Mouse (Mus musculus): ENCODE results near the gene 4930519P11Rik. TPM values are rescaled to one million over a fixed set of nuclear protein-coding genes. Genes with fewer than 3 reads are reported as not detected.
A peak's percentile ranks its signal among the peaks of the same experiment; 100 is the strongest.

4930519P11Rik gene
- polyA plus RNA-seq, 1 experiment from 2014 or later: not detected

DNA sequence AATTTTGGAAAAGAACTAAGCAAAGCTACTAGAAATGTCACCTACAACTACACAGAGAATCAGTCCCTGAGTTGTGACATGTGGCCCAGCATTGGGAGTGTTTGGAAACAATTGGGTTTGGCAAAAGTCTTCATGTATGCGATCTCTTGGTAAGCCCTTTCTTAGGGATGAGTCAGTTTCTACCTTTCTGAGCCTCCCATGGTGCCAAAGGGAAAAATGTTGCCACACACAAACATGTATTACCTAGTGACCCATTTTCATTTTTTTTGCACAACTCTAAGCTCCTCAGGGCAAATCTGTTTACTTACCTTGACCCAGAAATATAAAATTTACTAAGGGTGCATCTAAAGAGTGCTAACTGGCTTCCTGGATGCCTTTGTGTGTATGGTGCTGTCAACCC is 6.3 kb downstream of the 4930519P11Rik start:
- Histone ChIP-seq H3K27ac (replicated peaks in 1 of 2; ENCODE audit: control insufficient read depth in 1 of 2, insufficient read depth in 1 of 2, low read depth in 2 of 2, low read length in 2 of 2) (no peak overlapping the region), H3K36me3 (ENCODE audit: control insufficient read depth, insufficient read depth, low read length) (no peaks in the 10 kb centered on the region), H3K4me2 (ENCODE audit: low read length) (no peak overlapping the region), H3K4me3 (ENCODE audit: control insufficient read depth in 1 of 2, insufficient read depth in 1 of 2, low read depth in 1 of 2, low read length in 2 of 2) (no peak overlapping the region), H3K9me3 (ENCODE audit: control insufficient read depth, low read length) (no peaks in the 10 kb centered on the region), H3K4me1 (ENCODE audit: control insufficient read depth in 2 of 2, insufficient read depth in 2 of 2, low read length in 2 of 2) (peaks cover 3 to 6% of the 10 kb centered on the region in 2 experiments; a peak in 3 of 4 replicates), H3K9ac (ENCODE audit: low read length) (no peak overlapping the region), H3K27me3 (ENCODE audit: control insufficient read depth, insufficient read depth, low read length) (no peaks in the 10 kb centered on the region)
- 59% methylated on average over 1 of the region's 1 CpGs for WGBS
- ATAC-seq (ENCODE audit: insufficient number of reproducible peaks, insufficient read depth, low FRiP score, low read depth): no peak

DNA sequence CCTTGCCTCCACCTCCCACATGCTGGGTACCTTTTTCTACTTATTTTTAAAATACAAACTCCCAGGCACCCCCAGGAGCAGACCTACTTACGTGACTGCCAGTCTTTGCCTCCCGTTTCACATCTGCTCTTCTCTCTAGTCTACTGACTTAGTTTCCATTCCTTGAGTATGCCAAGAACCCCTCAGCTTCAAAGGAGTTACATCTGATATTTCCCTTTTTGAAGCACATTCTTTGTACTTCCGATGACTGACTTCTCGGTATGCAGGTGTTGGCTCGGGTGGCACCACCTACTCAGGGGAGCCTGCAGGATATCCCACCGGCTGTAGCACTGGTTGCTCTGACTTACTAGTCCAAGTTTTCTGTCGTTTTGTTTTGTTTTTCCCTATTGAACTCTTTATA is 9.1 kb downstream of the 4930519P11Rik start:
- Histone ChIP-seq H3K4me2 (ENCODE audit: low read length) (peak overlapping the region; percentile 58), H3K27me3 (ENCODE audit: control insufficient read depth, insufficient read depth, low read length) (no peaks in the 10 kb centered on the region), H3K27ac (replicated peaks in 1 of 2; ENCODE audit: control insufficient read depth in 1 of 2, insufficient read depth in 1 of 2, low read depth in 2 of 2, low read length in 2 of 2) (peak overlapping the region in 1 of 2 experiments; percentile 24; a peak in 1 of 4 replicates), H3K4me3 (ENCODE audit: control insufficient read depth in 1 of 2, insufficient read depth in 1 of 2, low read depth in 1 of 2, low read length in 2 of 2) (peak overlapping the region; percentile 30 to 62; a peak in 3 of 4 replicates), H3K9ac (ENCODE audit: low read length) (peak overlapping the region; percentile 60), H3K4me1 (ENCODE audit: control insufficient read depth in 2 of 2, insufficient read depth in 2 of 2, low read length in 2 of 2) (peaks cover 3 to 10% of the 10 kb centered on the region in 2 experiments; a peak in 3 of 4 replicates), H3K9me3 (ENCODE audit: control insufficient read depth, low read length) (no peaks in the 10 kb centered on the region), H3K36me3 (ENCODE audit: control insufficient read depth, insufficient read depth, low read length) (no peaks in the 10 kb centered on the region)
- WGBS: 29% methylated on average over 7 of the region's 7 CpGs
- no peak for ATAC-seq (ENCODE audit: insufficient number of reproducible peaks, insufficient read depth, low FRiP score, low read depth)

DNA sequence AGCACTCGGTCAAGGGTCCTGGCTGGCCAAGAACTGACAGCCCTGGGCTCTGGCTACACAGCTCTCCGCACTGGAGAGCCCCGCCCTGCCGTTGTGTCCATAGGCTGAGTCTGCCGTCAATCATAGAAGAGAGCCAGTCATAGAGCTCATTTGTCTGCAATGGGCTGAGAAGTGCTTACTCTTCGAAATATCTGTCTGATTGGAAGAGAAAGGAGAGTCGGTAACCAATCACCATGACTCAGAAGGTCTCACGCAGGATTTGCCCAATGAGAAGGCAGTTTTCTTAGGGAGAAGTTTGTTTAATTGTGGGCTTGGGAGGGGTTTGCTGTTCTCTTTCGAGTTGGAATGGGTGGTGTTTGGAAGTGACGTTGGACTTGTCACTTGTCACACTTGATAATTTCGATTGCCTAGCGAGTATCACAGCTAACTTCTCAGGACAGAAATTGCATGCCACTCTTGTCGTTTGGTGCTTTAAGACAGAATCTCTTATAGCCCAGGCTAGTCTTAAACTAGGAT is 9.5 kb downstream of the 4930519P11Rik start, which contains the start of gene Pxmp4:
Pxmp4 (minus strand) TSS at position 71 of the 516 bp plus-strand sequence.
- Histone ChIP-seq H3K4me1 (ENCODE audit: control insufficient read depth in 2 of 2, insufficient read depth in 2 of 2, low read length in 2 of 2) (peaks cover 3 to 10% of the 10 kb centered on the region in 2 experiments; a peak in 3 of 4 replicates), H3K4me2 (ENCODE audit: low read length) (peak within 1 kb of the TSS; percentile 58), H3K27me3 (ENCODE audit: control insufficient read depth, insufficient read depth, low read length) (no peaks in the 10 kb centered on the region), H3K4me3 (ENCODE audit: control insufficient read depth in 1 of 2, insufficient read depth in 1 of 2, low read depth in 1 of 2, low read length in 2 of 2) (peak within 1 kb of the TSS; percentile 62 to 70), H3K27ac (replicated peaks in 1 of 2; ENCODE audit: control insufficient read depth in 1 of 2, insufficient read depth in 1 of 2, low read depth in 2 of 2, low read length in 2 of 2) (peak within 1 kb of the TSS; percentile 6 to 24; a peak in 2 of 4 replicates), H3K9ac (ENCODE audit: low read length) (peak within 1 kb of the TSS; percentile 75), H3K36me3 (ENCODE audit: control insufficient read depth, insufficient read depth, low read length) (no peaks in the 10 kb centered on the region), H3K9me3 (ENCODE audit: control insufficient read depth, low read length) (no peaks in the 10 kb centered on the region)
- ATAC-seq (ENCODE audit: insufficient number of reproducible peaks, insufficient read depth, low FRiP score, low read depth): peak; percentile 100
- under 1% methylated on average over 13 of the region's 13 CpGs for WGBS

DNA sequence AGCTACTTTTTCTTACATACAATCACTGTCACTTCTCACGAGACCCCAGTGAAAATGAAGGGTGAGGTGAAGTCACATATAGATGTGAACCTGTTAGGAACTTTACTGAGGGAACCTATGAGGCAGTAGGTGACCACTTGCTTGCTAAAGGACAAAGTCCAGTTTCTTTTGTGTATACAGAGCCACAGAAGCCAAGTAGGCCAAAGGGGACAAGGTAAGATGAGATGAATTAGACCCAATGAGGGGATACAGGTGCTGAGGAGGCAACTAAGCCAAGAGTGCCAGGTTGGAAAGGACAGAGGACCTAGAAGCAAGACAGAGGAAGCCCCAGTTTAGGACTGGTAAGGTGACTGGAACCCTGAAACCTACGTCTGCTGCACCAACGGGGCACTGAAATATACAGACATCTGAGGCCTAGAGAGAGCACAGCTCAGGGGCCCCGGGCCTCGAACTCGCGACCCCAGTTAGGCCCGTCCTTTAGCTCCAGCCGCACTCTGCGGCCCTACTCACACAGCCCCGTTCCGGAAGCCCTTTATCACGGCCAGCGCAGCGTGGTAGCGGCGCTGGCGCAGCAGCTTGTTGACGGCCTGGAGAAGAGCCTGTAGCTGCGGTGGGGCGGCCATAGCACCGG is 10.1 kb downstream of the 4930519P11Rik start:
- H3K4me3 ChIP-seq (ENCODE audit: control insufficient read depth in 1 of 2, insufficient read depth in 1 of 2, low read depth in 1 of 2, low read length in 2 of 2): peak overlapping the region; percentile 62 to 70
- WGBS: 10% methylated on average over 22 of the region's 22 CpGs
- H3K36me3 ChIP-seq (ENCODE audit: control insufficient read depth, insufficient read depth, low read length): no peaks in the 10 kb centered on the region
- H3K9ac ChIP-seq (ENCODE audit: low read length): peak overlapping the region; percentile 75
- peaks cover 3 to 10% of the 10 kb centered on the region in 2 experiments; a peak in 3 of 4 replicates for H3K4me1 ChIP-seq (ENCODE audit: control insufficient read depth in 2 of 2, insufficient read depth in 2 of 2, low read length in 2 of 2)
- no peaks in the 10 kb centered on the region for H3K27me3 ChIP-seq (ENCODE audit: control insufficient read depth, insufficient read depth, low read length)
- H3K27ac ChIP-seq (replicated peaks in 1 of 2; ENCODE audit: control insufficient read depth in 1 of 2, insufficient read depth in 1 of 2, low read depth in 2 of 2, low read length in 2 of 2): peak overlapping the region; percentile 6 to 15; a peak in 2 of 4 replicates
- H3K9me3 ChIP-seq (ENCODE audit: control insufficient read depth, low read length): no peaks in the 10 kb centered on the region
- peak overlapping the region; percentile 58 for H3K4me2 ChIP-seq (ENCODE audit: low read length)
- ATAC-seq (ENCODE audit: insufficient number of reproducible peaks, insufficient read depth, low FRiP score, low read depth): no peak

DNA sequence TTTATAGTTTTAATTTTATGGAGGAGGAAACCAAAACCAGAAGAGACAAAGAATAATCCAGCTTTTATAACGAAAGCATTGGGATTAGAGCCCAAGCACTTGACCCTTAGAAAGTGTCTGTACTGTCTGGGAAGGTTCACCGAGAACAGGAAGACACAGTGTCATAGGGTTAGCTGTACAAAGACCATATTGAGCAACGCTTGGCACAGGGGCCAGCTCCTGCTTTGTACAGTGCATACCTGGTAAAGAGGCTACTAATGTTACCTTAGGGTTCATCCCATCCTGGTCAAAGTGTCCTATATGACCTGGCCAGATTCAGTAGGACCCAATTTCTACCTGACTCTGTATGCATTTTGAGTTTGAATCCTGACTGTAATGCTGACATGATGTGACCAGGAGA is 11.9 kb downstream of the 4930519P11Rik start:
- WGBS: 73% methylated on average over 3 of the region's 3 CpGs
- no peak overlapping the region for H3K4me3 ChIP-seq (ENCODE audit: control insufficient read depth in 1 of 2, insufficient read depth in 1 of 2, low read depth in 1 of 2, low read length in 2 of 2)
- H3K9me3 ChIP-seq (ENCODE audit: control insufficient read depth, low read length): no peaks in the 10 kb centered on the region
- ATAC-seq (ENCODE audit: insufficient number of reproducible peaks, insufficient read depth, low FRiP score, low read depth): no peak
- H3K27me3 ChIP-seq (ENCODE audit: control insufficient read depth, insufficient read depth, low read length): no peaks in the 10 kb centered on the region
- no peak overlapping the region for H3K9ac ChIP-seq (ENCODE audit: low read length)
- no peak overlapping the region for H3K4me2 ChIP-seq (ENCODE audit: low read length)
- no peak overlapping the region for H3K27ac ChIP-seq (replicated peaks in 1 of 2; ENCODE audit: control insufficient read depth in 1 of 2, insufficient read depth in 1 of 2, low read depth in 2 of 2, low read length in 2 of 2)
- no peaks in the 10 kb centered on the region for H3K36me3 ChIP-seq (ENCODE audit: control insufficient read depth, insufficient read depth, low read length)
- H3K4me1 ChIP-seq (ENCODE audit: control insufficient read depth in 2 of 2, insufficient read depth in 2 of 2, low read length in 2 of 2): peaks cover 3 to 10% of the 10 kb centered on the region in 2 experiments; a peak in 3 of 4 replicates

DNA sequence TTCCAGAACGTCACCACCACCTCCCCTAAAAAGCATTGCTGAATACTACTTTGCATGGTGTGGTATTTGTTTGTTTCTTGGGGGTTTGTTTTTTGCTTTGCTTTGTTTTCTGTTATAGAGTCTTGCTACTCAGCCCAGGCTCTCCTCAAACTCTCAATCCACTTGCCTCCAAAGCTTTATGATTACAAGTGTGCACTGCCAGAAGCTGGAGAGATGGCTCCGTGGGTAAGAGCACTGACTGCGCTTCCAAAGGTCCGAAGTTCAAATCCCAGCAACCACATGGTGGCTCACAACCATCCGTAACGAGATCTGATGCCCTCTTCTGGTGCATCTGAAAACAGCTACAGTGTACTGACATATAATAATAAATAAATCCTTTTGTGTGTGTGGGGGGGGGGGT is 12.7 kb downstream of the 4930519P11Rik start:
- no peak overlapping the region for H3K9ac ChIP-seq (ENCODE audit: low read length)
- H3K4me2 ChIP-seq (ENCODE audit: low read length): no peak overlapping the region
- no peak for ATAC-seq (ENCODE audit: insufficient number of reproducible peaks, insufficient read depth, low FRiP score, low read depth)
- H3K9me3 ChIP-seq (ENCODE audit: control insufficient read depth, low read length): no peaks in the 10 kb centered on the region
- no peaks in the 10 kb centered on the region for H3K36me3 ChIP-seq (ENCODE audit: control insufficient read depth, insufficient read depth, low read length)
- WGBS: 76% methylated on average over 6 of the region's 6 CpGs
- no peak overlapping the region for H3K27ac ChIP-seq (replicated peaks in 1 of 2; ENCODE audit: control insufficient read depth in 1 of 2, insufficient read depth in 1 of 2, low read depth in 2 of 2, low read length in 2 of 2)
- H3K4me3 ChIP-seq (ENCODE audit: control insufficient read depth in 1 of 2, insufficient read depth in 1 of 2, low read depth in 1 of 2, low read length in 2 of 2): no peak overlapping the region
- H3K4me1 ChIP-seq (ENCODE audit: control insufficient read depth in 2 of 2, insufficient read depth in 2 of 2, low read length in 2 of 2): peaks cover 3 to 12% of the 10 kb centered on the region in 2 experiments; a peak in 3 of 4 replicates
- H3K27me3 ChIP-seq (ENCODE audit: control insufficient read depth, insufficient read depth, low read length): no peaks in the 10 kb centered on the region

DNA sequence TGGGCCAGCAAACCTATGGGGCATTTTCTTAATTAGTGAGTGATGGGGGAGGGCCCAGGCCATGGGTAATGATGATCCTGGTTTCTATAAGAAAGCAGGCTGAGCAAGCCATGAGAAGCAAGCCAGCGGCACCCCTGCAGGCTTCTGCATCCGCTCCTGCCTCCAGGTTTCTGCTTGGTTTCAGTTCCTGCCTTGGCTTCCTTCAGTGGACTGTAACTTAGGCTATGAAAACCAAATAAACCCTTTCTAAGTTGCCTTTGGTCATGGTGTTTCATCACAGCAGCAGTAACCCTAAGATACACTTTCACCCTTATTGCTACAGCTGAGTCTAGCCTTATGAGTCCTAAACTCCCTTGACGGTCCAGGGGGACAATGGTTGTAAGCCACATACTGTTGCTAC is 15.8 kb downstream of the 4930519P11Rik start:
- no peaks in the 10 kb centered on the region for H3K9me3 ChIP-seq (ENCODE audit: control insufficient read depth, low read length)
- no peak for ATAC-seq (ENCODE audit: insufficient number of reproducible peaks, insufficient read depth, low FRiP score, low read depth)
- 85% methylated on average over 3 of the region's 3 CpGs for WGBS
- H3K4me2 ChIP-seq (ENCODE audit: low read length): no peak overlapping the region
- no peak overlapping the region for H3K9ac ChIP-seq (ENCODE audit: low read length)
- H3K4me3 ChIP-seq (ENCODE audit: control insufficient read depth in 1 of 2, insufficient read depth in 1 of 2, low read depth in 1 of 2, low read length in 2 of 2): no peak overlapping the region
- H3K27ac ChIP-seq (replicated peaks in 1 of 2; ENCODE audit: control insufficient read depth in 1 of 2, insufficient read depth in 1 of 2, low read depth in 2 of 2, low read length in 2 of 2): no peak overlapping the region
- peaks cover 0 to 7% of the 10 kb centered on the region in 2 experiments; a peak in 3 of 4 replicates for H3K4me1 ChIP-seq (ENCODE audit: control insufficient read depth in 2 of 2, insufficient read depth in 2 of 2, low read length in 2 of 2)
- no peaks in the 10 kb centered on the region for H3K36me3 ChIP-seq (ENCODE audit: control insufficient read depth, insufficient read depth, low read length)
- H3K27me3 ChIP-seq (ENCODE audit: control insufficient read depth, insufficient read depth, low read length): no peaks in the 10 kb centered on the region
